Mouse (Mus musculus) adrenal gland, adult 2 months (tissue): ENCODE results near the gene Rfc3. TPM values are rescaled to one million over a fixed set of nuclear protein-coding genes. Genes with fewer than 3 reads are reported as not detected.
"Not testable (repeated sequence)": the region's sequence is repeated elsewhere in the genome, so short reads cannot be mapped to it uniquely, and the experiment has no call there.

Source experiments
- DNase-seq: peaks from one replicate; pipeline ENCODE4 v3.0.0; 2021
- long read RNA-seq: library from polyadenylated mRNA; stranded (forward); transcript quantifications from one replicate; pipeline ENCODE4 v2.0.0, GENCODE M21; 2021
- polyA plus RNA-seq: library from polyadenylated mRNA; depleted of rRNA; stranded (reverse); fragments of >200 nt; gene quantifications from 2 replicates; pipeline ENCODE4 v1.2.3, GENCODE M21; 2012; rRNA removed
- total RNA-seq, 2 experiments: library from RNA; stranded (reverse); gene quantifications; 2 replicates each; pipeline ENCODE4 v1.2.3; 2021

Gene Rfc3
- total RNA-seq (10 to 100 TPM; 10.3 to 17.1 TPM), polyA plus RNA-seq (3.7 and 5.3 TPM in 2 replicates)
- long read RNA-seq, transcript Rfc3-201 (9 exons, 1,317 nt), result major isoform, 10 of 14 reads
- long read RNA-seq, partial matches to known transcripts, result 0 of 14 reads
- long read RNA-seq, other reads (novel, unspliced or antisense), result 4 of 14 reads

DNA sequence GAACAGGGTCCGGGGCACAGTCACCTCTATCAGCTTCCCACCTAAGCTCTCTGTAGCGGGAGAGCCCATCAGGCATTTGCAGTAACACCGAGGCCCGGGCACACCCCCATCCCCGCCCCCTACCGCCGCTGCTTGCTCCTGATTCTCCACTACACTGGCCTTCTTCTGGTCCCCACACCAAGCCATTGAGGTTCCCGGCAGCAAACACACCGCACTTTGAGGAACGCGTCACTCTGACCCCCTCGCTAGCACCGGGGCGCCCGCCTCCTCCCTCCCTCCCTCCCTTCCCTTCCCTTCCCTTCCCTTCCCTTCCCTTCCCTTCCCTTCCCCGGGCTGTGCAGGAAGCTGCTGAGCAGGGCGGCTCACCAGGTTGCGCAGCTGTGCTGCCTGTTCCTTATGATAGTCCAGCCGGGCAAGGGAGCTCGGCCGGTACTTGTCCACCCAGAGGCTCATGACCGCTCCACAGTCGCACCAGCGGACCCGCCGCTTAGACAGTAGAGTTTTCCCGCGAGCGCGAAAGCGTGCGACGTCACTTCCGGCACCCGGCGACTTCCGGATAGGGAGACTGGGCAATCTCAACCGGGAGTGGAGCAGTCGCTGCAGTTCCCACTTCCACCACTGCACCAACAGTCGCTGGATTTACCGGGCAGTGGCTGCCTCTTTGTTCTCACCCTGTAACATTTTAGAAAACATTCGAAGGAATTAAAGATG, at the start of gene Rfc3:
Gene Rfc3, minus strand, starts transcription at position 543 of the 711 bp plus-strand sequence.
- peak; percentile 96 for DNase-seq

DNA sequence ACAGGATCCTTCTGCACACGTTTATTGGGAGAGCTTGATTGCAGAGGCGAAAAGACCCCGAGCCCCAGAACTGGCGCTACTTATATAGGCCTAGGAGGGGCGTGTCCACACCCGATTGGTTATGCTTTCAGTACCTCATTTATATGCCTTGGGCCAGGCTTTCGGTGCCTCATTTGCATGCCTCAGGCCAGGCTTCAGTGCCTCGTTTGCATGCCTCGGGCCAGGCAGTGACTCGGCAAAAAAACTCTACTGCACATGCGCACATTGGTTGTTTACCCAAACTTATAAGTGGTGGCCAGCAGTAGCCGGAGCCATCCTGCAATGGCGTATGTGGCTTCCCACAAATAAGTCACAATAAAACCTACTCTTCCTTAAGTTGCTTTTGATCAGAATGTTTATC, 42.6 kb upstream of the Rfc3 start:
- not testable (repeated sequence) for DNase-seq

DNA sequence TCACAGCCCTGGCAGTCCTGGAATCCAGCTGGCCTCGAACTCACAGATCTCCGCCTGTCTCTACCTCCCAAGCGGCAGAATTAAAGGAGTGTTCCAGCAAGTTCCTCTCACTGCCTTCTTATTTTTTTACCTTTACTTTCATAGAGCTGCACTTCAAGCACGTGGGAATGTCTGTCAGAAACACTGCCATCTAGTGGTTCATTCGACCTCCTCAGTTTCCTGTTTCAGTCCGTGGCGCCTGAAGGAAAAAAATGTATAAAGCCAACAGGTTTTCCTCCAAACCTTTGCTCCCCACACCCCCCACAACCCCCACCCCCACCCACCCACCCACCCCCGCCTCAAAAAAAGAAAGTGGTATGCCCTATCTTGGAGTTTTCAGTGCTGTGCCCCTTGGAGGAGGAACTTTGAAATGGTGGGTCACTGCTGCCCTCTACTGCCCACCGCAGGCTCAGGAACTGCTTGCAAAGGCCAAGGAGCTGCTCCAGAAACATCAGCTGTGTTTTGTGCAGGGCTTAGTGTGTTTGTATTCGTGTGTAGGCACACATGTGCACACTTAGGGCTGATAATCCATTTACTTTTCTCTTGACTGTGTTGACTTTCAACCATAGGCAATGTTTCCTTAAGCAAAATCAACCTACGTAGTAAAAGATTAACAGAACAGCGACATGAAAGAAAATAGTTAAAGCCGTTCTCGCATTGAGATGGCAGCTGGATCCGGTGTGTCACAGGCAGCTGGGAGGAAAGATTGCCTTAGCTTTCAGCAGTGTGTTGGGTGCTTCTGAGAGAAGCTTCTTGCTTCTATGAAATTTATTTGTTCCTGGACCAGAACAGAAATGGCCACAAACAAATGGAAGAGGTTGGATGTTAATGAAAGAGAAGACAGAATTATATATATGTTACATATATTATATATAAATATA, 35.8 kb upstream of the Rfc3 start:
- peak; percentile 83 for DNase-seq

DNA sequence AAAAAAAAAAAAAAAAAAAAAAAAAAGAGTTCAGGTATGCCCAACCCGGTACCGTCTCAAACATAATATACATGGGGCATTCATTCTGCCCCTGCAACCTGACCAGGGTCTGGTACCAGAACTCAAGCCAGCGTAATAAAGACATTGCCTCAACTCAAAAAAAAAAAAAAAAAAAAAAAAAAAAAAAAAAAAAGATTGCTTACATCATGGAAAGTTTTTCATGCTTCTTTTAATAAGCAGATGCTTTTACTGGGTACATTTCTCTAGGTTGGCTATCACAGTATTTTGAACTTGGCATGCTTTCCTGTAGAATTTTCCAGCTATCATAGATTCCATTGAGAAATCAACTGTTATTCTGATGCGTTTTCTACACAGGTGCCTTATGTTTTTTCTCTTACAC, 11.2 kb upstream of the Rfc3 start:
- DNase-seq, result no peak

DNA sequence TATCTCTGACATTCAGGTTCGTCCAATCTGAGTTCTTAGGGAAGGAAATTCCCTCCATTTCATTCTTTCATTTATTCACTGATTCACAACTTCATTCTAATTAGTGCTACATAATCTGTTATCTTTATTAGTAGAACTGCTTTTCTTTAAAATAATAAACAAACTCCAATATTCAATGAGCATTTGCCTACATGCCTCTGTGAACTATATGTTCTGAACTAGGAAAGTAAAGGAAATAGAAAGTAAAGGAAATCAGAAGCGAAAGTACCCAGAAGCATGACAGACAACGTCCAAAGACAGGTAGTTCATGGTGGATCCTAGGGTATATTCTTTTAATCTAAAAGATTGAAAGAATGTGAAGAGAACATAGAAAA, 356 bp upstream of the Rfc3 start:
- no peak for DNase-seq

DNA sequence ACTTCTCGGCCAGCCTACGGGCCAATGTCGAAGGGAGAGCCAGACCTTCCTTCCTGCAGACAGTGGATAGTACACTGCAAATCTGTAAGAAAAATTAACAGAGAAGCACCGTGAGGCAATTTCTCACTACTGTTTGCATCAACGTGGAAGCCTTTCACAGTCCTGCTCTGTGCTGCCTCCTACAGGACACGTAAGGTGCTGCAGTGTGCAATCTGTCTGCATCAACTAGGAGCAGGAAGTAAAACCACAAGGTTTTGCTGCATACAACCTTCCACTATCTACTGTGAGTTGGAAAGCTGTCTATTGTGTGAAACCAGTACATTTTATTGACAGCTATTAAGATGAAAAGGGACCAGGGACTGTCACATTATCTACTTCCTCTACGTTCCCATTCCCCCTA, 6.2 kb downstream of the Rfc3 start:
- DNase-seq, result no peak

DNA sequence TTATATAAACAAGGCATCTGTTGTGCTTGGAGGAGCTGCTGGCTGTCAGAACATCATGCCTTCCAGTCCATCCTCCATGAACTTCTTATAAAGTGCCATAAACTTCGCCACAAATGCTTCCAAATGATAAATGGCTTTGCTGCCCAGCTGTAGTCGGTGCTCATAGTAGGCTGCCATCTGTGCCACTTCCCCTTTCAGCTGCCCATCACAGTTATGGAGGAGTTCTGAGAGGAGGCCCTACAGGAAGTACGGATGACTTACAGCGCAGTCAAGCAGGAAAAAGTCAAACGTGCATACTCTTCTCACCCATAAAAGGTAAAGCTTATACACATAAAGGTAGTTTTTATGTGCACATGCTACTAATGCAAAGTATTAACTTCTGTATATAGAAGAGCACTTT, 8.2 kb downstream of the Rfc3 start:
- no peak for DNase-seq

DNA sequence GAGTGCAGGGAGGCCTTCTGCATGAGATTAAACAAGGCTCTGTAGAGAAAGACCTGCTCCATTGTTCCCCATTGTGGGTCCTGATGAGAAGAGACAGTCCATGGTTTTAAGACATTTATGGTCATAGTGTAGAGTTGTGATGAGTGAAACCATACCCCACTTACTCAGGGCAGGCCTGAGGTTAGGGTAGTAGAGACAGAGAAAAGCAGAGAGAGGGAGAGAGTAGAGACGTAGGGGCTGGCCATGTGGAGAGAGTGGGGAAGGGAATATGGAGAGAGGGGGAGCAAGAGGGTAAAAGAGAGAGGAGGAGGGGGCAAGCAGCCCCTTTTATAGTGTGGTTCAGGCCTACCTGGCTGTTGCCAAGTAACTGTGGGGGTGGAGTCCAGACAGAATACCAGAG, 8.9 kb downstream of the Rfc3 start:
- no peak for DNase-seq

DNA sequence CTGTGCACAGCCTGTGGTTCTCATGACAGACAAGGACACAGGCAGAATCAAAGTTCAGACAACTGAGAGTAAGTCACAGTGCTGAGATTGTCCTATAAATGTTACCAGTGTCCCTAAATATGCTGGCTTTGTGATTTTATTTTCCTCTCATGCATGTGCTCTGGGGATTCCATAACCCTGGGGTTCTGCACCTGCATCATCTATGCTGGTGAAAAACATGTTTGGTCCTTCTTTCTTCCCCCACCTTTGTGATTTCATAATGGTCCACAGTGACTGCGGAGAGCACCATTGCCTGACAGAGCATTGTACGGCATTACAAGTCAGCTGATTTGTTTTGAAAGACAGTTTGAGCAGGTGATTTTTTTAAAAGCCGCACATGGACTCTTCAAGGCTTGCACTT, 45.1 kb downstream of the Rfc3 start, which contains the start of gene Vmn2r18:
Gene Vmn2r18, minus strand, starts transcription at position 101 of the 400 bp plus-strand sequence.
- no peak for DNase-seq

DNA sequence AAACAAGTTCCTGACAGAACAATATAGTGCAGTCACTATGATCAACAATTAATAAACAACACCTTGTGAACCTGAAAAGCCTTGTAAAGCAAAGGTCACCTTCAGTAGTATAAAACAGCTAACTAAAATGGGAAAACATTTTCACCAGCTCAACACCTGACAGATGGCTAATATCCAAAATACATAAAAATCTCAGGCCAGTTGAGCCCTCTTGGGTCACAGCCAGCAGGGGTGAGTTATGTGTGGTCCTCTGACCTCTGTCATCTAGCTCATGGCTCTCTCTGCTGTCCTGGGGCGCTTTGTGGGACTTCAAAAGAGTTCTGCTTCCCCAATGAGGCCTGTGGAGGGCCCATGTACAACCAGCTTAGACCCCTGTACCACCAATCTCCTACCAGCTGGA, 49.3 kb downstream of the Rfc3 start:
- no peak for DNase-seq

Other genes starting within 250 kb of the Rfc3 start
- not detected for gene Gm42906, start 223.1 kb downstream of the Rfc3 start, total RNA-seq
- not detected in 2 replicates for gene Gm42906, start 223.1 kb downstream of the Rfc3 start, polyA plus RNA-seq
- not detected for gene Vmn2r18, start 45.2 kb downstream of the Rfc3 start, total RNA-seq
- gene Vmn2r18, start 45.2 kb downstream of the Rfc3 start, polyA plus RNA-seq, result not detected in 2 replicates